Mouse (Mus musculus) stomach, adult 2 months (tissue): Measurements from ENCODE around the gene Usp4. TPM values are rescaled to one million over a fixed set of nuclear protein-coding genes. Genes with fewer than 3 reads are reported as not detected.

ENCODE experiments used
- polyA plus RNA-seq: library from polyadenylated mRNA; depleted of rRNA; stranded (reverse); fragments of >200 nt; gene quantifications from 2 replicates; pipeline ENCODE4 v1.2.3, GENCODE M21; 2012; rRNA removed

Gene Usp4
- 30.4 and 31.9 TPM in 2 replicates for polyA plus RNA-seq

GRCm38 (mm10) chr9:108347540-108348289, at the start of gene Usp4:
Gene Usp4 (plus strand): TSS chr9:108347853.

GRCm38 (mm10) chr9:108305629-108306520, 41.8 kb upstream of the Usp4 start, which contains the start of the genes Rhoa and Tcta:
Gene Rhoa (plus strand): TSS chr9:108306129.
Gene Tcta (minus strand): TSS chr9:108306160.

GRCm38 (mm10) chr9:108338886-108339781, 8.5 kb upstream of the Usp4 start, which contains the start of gene Gpx1:
Gene Gpx1 (plus strand): TSS chr9:108338903.

GRCm38 (mm10) chr9:108392676-108393075, 45.0 kb downstream of the Usp4 start, which contains the start of gene 1700102P08Rik:
Gene 1700102P08Rik (plus strand): TSS chr9:108392805.

GRCm38 (mm10) chr9:108428384-108428783, 80.7 kb downstream of the Usp4 start, which contains the start of gene Ccdc36:
Gene Ccdc36 (minus strand): TSS chr9:108428484.

GRCm38 (mm10) chr9:108436182-108436581, 88.5 kb downstream of the Usp4 start, which contains the start of gene BC048562:
Gene BC048562 (plus strand): TSS chr9:108436482.

Other genes starting within 250 kb of the Usp4 start
- gene Bsn, start 157.5 kb upstream of the Usp4 start, polyA plus RNA-seq = 0.91 and 0.92 TPM in 2 replicates
- gene Dag1, start 83.9 kb upstream of the Usp4 start, polyA plus RNA-seq = 28.8 and 36.6 TPM in 2 replicates
- gene Nicn1, start 57.4 kb upstream of the Usp4 start, polyA plus RNA-seq = 6.8 and 6.9 TPM in 2 replicates
- 3.2 TPM in 2 replicates for gene Amt, start 51.0 kb upstream of the Usp4 start, polyA plus RNA-seq
- gene Rhoa, start 41.7 kb upstream of the Usp4 start, polyA plus RNA-seq = 59.7 and 90.1 TPM in 2 replicates
- gene Tcta, start 41.7 kb upstream of the Usp4 start, polyA plus RNA-seq = 28.8 and 29.1 TPM in 2 replicates
- gene Gpx1, start 8.9 kb upstream of the Usp4 start, polyA plus RNA-seq = 883 and 1,488 TPM in 2 replicates
- gene 1700102P08Rik, start 45.0 kb downstream of the Usp4 start, polyA plus RNA-seq = 0.24 TPM in 1 of 2 replicates, not detected in the other
- gene Ccdc36, start 80.6 kb downstream of the Usp4 start, polyA plus RNA-seq = not detected in 2 replicates
- not detected in 2 replicates for gene BC048562, start 88.6 kb downstream of the Usp4 start, polyA plus RNA-seq
- gene Ccdc71, start 112.7 kb downstream of the Usp4 start, polyA plus RNA-seq = 9.5 and 10.1 TPM in 2 replicates
- gene Klhdc8b, start 113.7 kb downstream of the Usp4 start, polyA plus RNA-seq = 35.5 and 42.0 TPM in 2 replicates
- 38.1 and 42.5 TPM in 2 replicates for gene Lamb2, start 131.9 kb downstream of the Usp4 start, polyA plus RNA-seq
- 45.4 and 45.6 TPM in 2 replicates for gene Usp19, start 142.7 kb downstream of the Usp4 start, polyA plus RNA-seq
- gene Qars, start 159.9 kb downstream of the Usp4 start, polyA plus RNA-seq = 95.3 and 101 TPM in 2 replicates
- 28.5 and 33.1 TPM in 2 replicates for gene Qrich1, start 169.0 kb downstream of the Usp4 start, polyA plus RNA-seq
- gene Impdh2, start 212.4 kb downstream of the Usp4 start, polyA plus RNA-seq = 46.7 and 49.6 TPM in 2 replicates
- gene Ndufaf3, start 219.6 kb downstream of the Usp4 start, polyA plus RNA-seq = 23.8 and 31.2 TPM in 2 replicates
- gene Dalrd3, start 222.0 kb downstream of the Usp4 start, polyA plus RNA-seq = 107 and 117 TPM in 2 replicates
- gene Wdr6, start 230.9 kb downstream of the Usp4 start, polyA plus RNA-seq = 15.0 and 15.9 TPM in 2 replicates
- gene P4htm, start 249.8 kb downstream of the Usp4 start, polyA plus RNA-seq = 5.0 and 6.7 TPM in 2 replicates